Mouse (Mus musculus) G1E-ER4 (cell line): ENCODE data around the gene Tmem164. TPM values are rescaled to one million over a fixed set of nuclear protein-coding genes. Genes with fewer than 3 reads are reported as not detected.

Experiments used
- GATA1 ChIP-seq: IDR thresholded peaks from one replicate; pipeline ENCODE4 v1.8.0; 2012; ENCODE audit warnings: low read length, inconsistent platforms
- polyA plus RNA-seq: library from polyadenylated mRNA; stranded (reverse); fragments of >175 nt; gene quantifications from 2 replicates; pipeline ENCODE4 v1.2.3, GENCODE M21; 2012

Tmem164 gene
- polyA plus RNA-seq, 1 experiment = 42.1 TPM

GRCm38 (mm10) chrX:142717958-142718478 lies 36.8 kb downstream of the Tmem164 start:
- TF ChIP-seq GATA1 = no peak

GRCm38 (mm10) chrX:142718759-142719158 lies 37.6 kb downstream of the Tmem164 start:
- TF ChIP-seq GATA1 = no peak

- TF ChIP-seq GATA1 = no peak
Measured at GRCm38 (mm10) chrX:142721897-142722296, 40.7 kb downstream of the Tmem164 start.

GRCm38 (mm10) chrX:142724203-142724602 lies 43.0 kb downstream of the Tmem164 start:
- no peak for TF ChIP-seq GATA1

GRCm38 (mm10) chrX:142725571-142725970 lies 44.4 kb downstream of the Tmem164 start:
- TF ChIP-seq GATA1 = peak; percentile 80

GRCm38 (mm10) chrX:142726311-142726710 lies 45.1 kb downstream of the Tmem164 start:
- TF ChIP-seq GATA1 = no peak

GRCm38 (mm10) chrX:142727847-142728246 lies 46.6 kb downstream of the Tmem164 start:
- no peak for TF ChIP-seq GATA1

GRCm38 (mm10) chrX:142729040-142729439 lies 47.8 kb downstream of the Tmem164 start:
- no peak for TF ChIP-seq GATA1

- TF ChIP-seq GATA1 = no peak
Measured at GRCm38 (mm10) chrX:142729482-142729881, 48.3 kb downstream of the Tmem164 start.

- TF ChIP-seq GATA1 = no peak
Measured at GRCm38 (mm10) chrX:142737099-142737498, 55.9 kb downstream of the Tmem164 start.

GRCm38 (mm10) chrX:142737719-142738118 lies 56.5 kb downstream of the Tmem164 start:
- no peak for TF ChIP-seq GATA1

- no peak for TF ChIP-seq GATA1
Measured at GRCm38 (mm10) chrX:142747428-142747827, 66.2 kb downstream of the Tmem164 start.

GRCm38 (mm10) chrX:142748574-142748973 lies 67.4 kb downstream of the Tmem164 start:
- TF ChIP-seq GATA1 = no peak

- TF ChIP-seq GATA1 = no peak
Measured at GRCm38 (mm10) chrX:142750775-142751174, 69.6 kb downstream of the Tmem164 start.

GRCm38 (mm10) chrX:142755542-142755941 lies 74.3 kb downstream of the Tmem164 start:
- no peak for TF ChIP-seq GATA1

GRCm38 (mm10) chrX:142760415-142760814 lies 79.2 kb downstream of the Tmem164 start:
- TF ChIP-seq GATA1 = no peak

GRCm38 (mm10) chrX:142763337-142763736 lies 82.1 kb downstream of the Tmem164 start:
- TF ChIP-seq GATA1 = no peak

GRCm38 (mm10) chrX:142769698-142770097 lies 88.5 kb downstream of the Tmem164 start:
- no peak for TF ChIP-seq GATA1

- TF ChIP-seq GATA1 = no peak
Measured at GRCm38 (mm10) chrX:142773658-142774057, 92.5 kb downstream of the Tmem164 start.
